Mouse (Mus musculus): ENCODE results near the gene Csf2rb2. TPM values are rescaled to one million over a fixed set of nuclear protein-coding genes. Genes with fewer than 3 reads are reported as not detected.
A peak's percentile ranks its signal among the peaks of the same experiment; 100 is the strongest.
"Not testable (repeated sequence)": the region's sequence is repeated elsewhere in the genome, so short reads cannot be mapped to it uniquely, and the experiment has no call there.

Gene Csf2rb2
- polyA plus RNA-seq, 1 experiment = 7.1 TPM

GRCm38 (mm10) chr15:78326747-78327146, 21.2 kb upstream of the Csf2rb2 start:
- Histone ChIP-seq H3K27me3 (replicated peaks; ENCODE audit: control insufficient read depth, insufficient read depth, low read length) (no peaks in the 10 kb centered on the region), H3K27ac (ENCODE audit: insufficient read depth, low read depth, low read length) (no peak overlapping the region), H3K4me3 (ENCODE audit: insufficient read depth, low read depth, low read length) (no peak overlapping the region), H3K4me1 (ENCODE audit: control insufficient read depth, insufficient read depth, low read length) (no peaks in the 10 kb centered on the region), H3K36me3 (ENCODE audit: control insufficient read depth, insufficient read depth, low read length) (no peaks in the 10 kb centered on the region)
- no peak for DNase-seq
- 89% methylated on average over 10 of the region's 10 CpGs for WGBS
- TF ChIP-seq CTCF (conservative IDR thresholded peaks at IDR 0.05; ENCODE audit: insufficient read depth, insufficient read length, low read depth, low read length) (no peak), POLR2A (IDR thresholded peaks at IDR 0.05; ENCODE audit: low read depth, low read length) (no peak)

GRCm38 (mm10) chr15:78325671-78326339, 20.3 kb upstream of the Csf2rb2 start, which contains the start of gene Csf2rb:
TSS of gene Csf2rb (plus strand) at chr15:78325752.
- no peak within 1 kb of the TSS for H3K27ac ChIP-seq (ENCODE audit: insufficient read depth, low read depth, low read length)
- WGBS = 68% methylated on average over 11 of the region's 11 CpGs
- TF ChIP-seq POLR2A (IDR thresholded peaks at IDR 0.05; ENCODE audit: low read depth, low read length) (no peak), CTCF (conservative IDR thresholded peaks at IDR 0.05; ENCODE audit: insufficient read depth, insufficient read length, low read depth, low read length) (no peak)
- no peaks in the 10 kb centered on the region for H3K36me3 ChIP-seq (ENCODE audit: control insufficient read depth, insufficient read depth, low read length)
- DNase-seq = peak; percentile 12
- no peaks in the 10 kb centered on the region for H3K27me3 ChIP-seq (replicated peaks; ENCODE audit: control insufficient read depth, insufficient read depth, low read length)
- H3K4me3 ChIP-seq (ENCODE audit: insufficient read depth, low read depth, low read length) = peak within 1 kb of the TSS; percentile 22; the same call in 1 of the 2 replicates
- no peaks in the 10 kb centered on the region for H3K4me1 ChIP-seq (ENCODE audit: control insufficient read depth, insufficient read depth, low read length)

GRCm38 (mm10) chr15:78324294-78324693, 18.8 kb upstream of the Csf2rb2 start:
- H3K27ac ChIP-seq (ENCODE audit: insufficient read depth, low read depth, low read length) = no peak overlapping the region
- H3K27me3 ChIP-seq (replicated peaks; ENCODE audit: control insufficient read depth, insufficient read depth, low read length) = no peaks in the 10 kb centered on the region
- TF ChIP-seq POLR2A (IDR thresholded peaks at IDR 0.05; ENCODE audit: low read depth, low read length) (no peak), CTCF (conservative IDR thresholded peaks at IDR 0.05; ENCODE audit: insufficient read depth, insufficient read length, low read depth, low read length) (no peak)
- no peaks in the 10 kb centered on the region for H3K36me3 ChIP-seq (ENCODE audit: control insufficient read depth, insufficient read depth, low read length)
- H3K4me3 ChIP-seq (ENCODE audit: insufficient read depth, low read depth, low read length) = no peak overlapping the region
- no peak for DNase-seq
- WGBS = 86% methylated on average over 2 of the region's 2 CpGs
- H3K4me1 ChIP-seq (ENCODE audit: control insufficient read depth, insufficient read depth, low read length) = no peaks in the 10 kb centered on the region

- no peak overlapping the region for H3K27ac ChIP-seq (ENCODE audit: insufficient read depth, low read depth, low read length)
- no peaks in the 10 kb centered on the region for H3K36me3 ChIP-seq (ENCODE audit: control insufficient read depth, insufficient read depth, low read length)
- no peaks in the 10 kb centered on the region for H3K27me3 ChIP-seq (replicated peaks; ENCODE audit: control insufficient read depth, insufficient read depth, low read length)
- 64% methylated on average over 1 of the region's 1 CpGs for WGBS
- H3K4me3 ChIP-seq (ENCODE audit: insufficient read depth, low read depth, low read length) = no peak overlapping the region
- DNase-seq = no peak
- TF ChIP-seq POLR2A (IDR thresholded peaks at IDR 0.05; ENCODE audit: low read depth, low read length) (no peak), CTCF (conservative IDR thresholded peaks at IDR 0.05; ENCODE audit: insufficient read depth, insufficient read length, low read depth, low read length) (no peak)
- H3K4me1 ChIP-seq (ENCODE audit: control insufficient read depth, insufficient read depth, low read length) = no peaks in the 10 kb centered on the region
Observed at GRCm38 (mm10) chr15:78323366-78323765, 17.8 kb upstream of the Csf2rb2 start.

GRCm38 (mm10) chr15:78320825-78321496, 15.4 kb upstream of the Csf2rb2 start:
- Histone ChIP-seq H3K27ac (ENCODE audit: insufficient read depth, low read depth, low read length) (no peak overlapping the region), H3K27me3 (replicated peaks; ENCODE audit: control insufficient read depth, insufficient read depth, low read length) (no peaks in the 10 kb centered on the region), H3K4me1 (ENCODE audit: control insufficient read depth, insufficient read depth, low read length) (no peaks in the 10 kb centered on the region), H3K4me3 (ENCODE audit: insufficient read depth, low read depth, low read length) (no peak overlapping the region), H3K36me3 (ENCODE audit: control insufficient read depth, insufficient read depth, low read length) (no peaks in the 10 kb centered on the region)
- peak; percentile 65 for DNase-seq
- peak; percentile 71 for TF ChIP-seq CTCF (conservative IDR thresholded peaks at IDR 0.05; ENCODE audit: insufficient read depth, insufficient read length, low read depth, low read length)
- no peak for TF ChIP-seq POLR2A (IDR thresholded peaks at IDR 0.05; ENCODE audit: low read depth, low read length)
- 7% methylated on average over 5 of the region's 5 CpGs for WGBS

- not testable (repeated sequence) for H3K27me3 ChIP-seq (replicated peaks; ENCODE audit: control insufficient read depth, insufficient read depth, low read length); DNase-seq; H3K36me3 ChIP-seq (ENCODE audit: control insufficient read depth, insufficient read depth, low read length); H3K4me1 ChIP-seq (ENCODE audit: control insufficient read depth, insufficient read depth, low read length); H3K4me3 ChIP-seq (ENCODE audit: insufficient read depth, low read depth, low read length); H3K27ac ChIP-seq (ENCODE audit: insufficient read depth, low read depth, low read length)
- WGBS = 74% methylated on average over 2 of the region's 2 CpGs
Observed at GRCm38 (mm10) chr15:78318338-78319171, 13.0 kb upstream of the Csf2rb2 start.

GRCm38 (mm10) chr15:78313659-78314058, 8.1 kb upstream of the Csf2rb2 start:
- not testable (repeated sequence) for H3K27ac ChIP-seq (ENCODE audit: insufficient read depth, low read depth, low read length); H3K4me1 ChIP-seq (ENCODE audit: control insufficient read depth, insufficient read depth, low read length); H3K4me3 ChIP-seq (ENCODE audit: insufficient read depth, low read depth, low read length); H3K27me3 ChIP-seq (replicated peaks; ENCODE audit: control insufficient read depth, insufficient read depth, low read length); DNase-seq; H3K36me3 ChIP-seq (ENCODE audit: control insufficient read depth, insufficient read depth, low read length)
- WGBS = 78% methylated on average over 5 of the region's 5 CpGs

- not testable (repeated sequence) for H3K4me3 ChIP-seq (ENCODE audit: insufficient read depth, low read depth, low read length); DNase-seq
- 42% methylated on average over 4 of the region's 4 CpGs for WGBS
Observed at GRCm38 (mm10) chr15:78312421-78313233, 7.1 kb upstream of the Csf2rb2 start.

More at GRCm38 (mm10) chr15:78312421-78313233, 7.1 kb upstream of the Csf2rb2 start:
- not testable (repeated sequence) for H3K36me3 ChIP-seq (ENCODE audit: control insufficient read depth, insufficient read depth, low read length); H3K27ac ChIP-seq (ENCODE audit: insufficient read depth, low read depth, low read length); H3K27me3 ChIP-seq (replicated peaks; ENCODE audit: control insufficient read depth, insufficient read depth, low read length); H3K4me1 ChIP-seq (ENCODE audit: control insufficient read depth, insufficient read depth, low read length)

All from kidney, adult 2 months (tissue).